Mouse (Mus musculus) erythroid progenitor cell, adult 5-6 weeks (primary cell): Measurements from ENCODE around the gene Sh3bp5. TPM values are rescaled to one million over a fixed set of nuclear protein-coding genes. Genes with fewer than 3 reads are reported as not detected.

Experiments used
- ATAC-seq: replicated peaks from 2 replicates; pipeline ENCODE4 v1.8.0; 2016; ENCODE audit warnings: moderate number of reproducible peaks, mild to moderate bottlenecking, moderate TSS enrichment, inconsistent platforms; ENCODE audit not compliant: poor library complexity, low FRiP score, severe bottlenecking
- total RNA-seq, 2 experiments: library from RNA; stranded (forward) in 1 of 2; stranded (reverse) in 1 of 2; fragments of 150-400 nt in 1 of 2; fragments of 186-747, 209-891 nt in 1 of 2; gene quantifications; 2 replicates each; pipeline versions ENCODE4 v1.2.3 to v1.2.4; 2015 to 2017; ENCODE audit warnings: low replicate concordance in 2 of 2

Gene Sh3bp5
- total RNA-seq, 2 experiments from 2014 or later: 3.9 to 9.6 TPM

GRCm38 (mm10) chr14:31396428-31396827 is 39.5 kb downstream of the Sh3bp5 start:
- no peak for ATAC-seq

- no peak for ATAC-seq
Observed at GRCm38 (mm10) chr14:31395629-31396199, 40.2 kb downstream of the Sh3bp5 start.

GRCm38 (mm10) chr14:31394822-31395532 is 40.9 kb downstream of the Sh3bp5 start:
- no peak for ATAC-seq

GRCm38 (mm10) chr14:31393936-31394630 is 41.8 kb downstream of the Sh3bp5 start:
- no peak for ATAC-seq

- no peak for ATAC-seq
Observed at GRCm38 (mm10) chr14:31393546-31393890, 42.4 kb downstream of the Sh3bp5 start.

DNA sequence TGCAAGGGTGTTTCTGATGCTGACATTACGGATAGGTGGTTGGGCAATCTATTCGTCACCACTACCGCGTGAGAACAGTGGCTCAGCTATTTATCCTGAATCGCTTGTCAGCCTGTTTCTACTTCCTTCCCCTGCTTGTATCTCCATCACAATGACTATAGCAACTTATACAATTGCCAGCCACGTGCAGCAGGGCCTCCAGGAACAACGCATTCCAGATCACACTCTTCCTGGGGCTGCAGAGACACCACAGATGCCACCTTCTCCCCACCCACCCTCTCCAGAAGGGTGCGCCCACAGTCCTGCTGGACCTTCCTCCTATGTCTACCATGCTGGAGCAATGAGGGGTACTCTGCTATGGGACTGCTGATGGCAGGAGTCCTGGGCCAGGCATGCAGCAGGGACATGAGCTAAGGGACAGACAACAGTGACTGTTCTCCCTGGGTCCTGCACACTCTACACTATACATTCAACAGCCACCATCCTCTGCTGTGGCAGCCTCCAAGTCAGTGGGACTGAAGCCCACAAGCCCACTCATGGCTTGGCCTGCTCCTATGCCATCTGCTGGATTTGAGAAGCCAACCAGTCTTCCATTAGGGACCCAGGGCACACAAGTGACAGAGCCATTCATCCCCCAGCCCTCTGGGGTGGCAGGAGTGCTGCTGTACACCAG is 42.9 kb downstream of the Sh3bp5 start:
- no peak for ATAC-seq

- no peak for ATAC-seq
Observed at GRCm38 (mm10) chr14:31392300-31392699, 43.6 kb downstream of the Sh3bp5 start.

- no peak for ATAC-seq
Observed at GRCm38 (mm10) chr14:31389421-31390147, 46.3 kb downstream of the Sh3bp5 start.

DNA sequence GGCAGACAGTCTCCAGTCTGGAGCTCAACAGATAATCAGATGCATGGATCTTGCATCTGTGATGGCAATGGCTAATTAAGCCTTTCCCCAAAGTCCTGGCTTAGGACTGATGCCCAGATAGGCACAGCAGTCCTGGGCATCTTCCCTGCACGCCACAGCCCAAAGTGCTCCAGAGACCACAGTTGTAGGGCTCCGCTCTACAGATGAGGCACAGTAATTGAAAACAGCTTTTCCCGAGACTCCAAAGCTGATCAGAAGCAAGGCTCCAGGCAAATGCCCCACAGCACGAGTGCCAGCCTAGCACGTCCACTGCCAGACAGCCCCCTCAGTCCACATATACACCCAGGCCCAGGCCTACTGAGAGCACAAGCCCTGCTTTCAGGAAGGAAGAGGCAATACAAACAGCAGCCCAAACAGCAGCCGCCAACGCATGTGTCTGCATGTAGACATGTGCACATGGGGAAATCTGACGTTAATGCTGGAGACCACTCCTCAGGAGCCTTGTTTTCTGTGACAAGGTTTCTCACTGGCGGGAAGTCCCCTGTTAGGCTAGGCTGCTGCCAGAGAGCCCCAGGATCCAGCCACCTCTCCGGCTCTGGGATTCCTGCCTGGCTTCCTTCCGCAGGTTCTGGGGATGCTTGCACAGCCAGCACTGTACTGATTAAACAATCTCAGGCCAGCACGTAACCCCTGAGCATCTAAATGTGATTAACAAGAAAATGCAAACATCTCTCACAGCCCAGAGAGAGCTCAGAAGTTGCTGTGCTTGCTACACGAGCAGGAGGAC is 47.6 kb downstream of the Sh3bp5 start:
- ATAC-seq: no peak

DNA sequence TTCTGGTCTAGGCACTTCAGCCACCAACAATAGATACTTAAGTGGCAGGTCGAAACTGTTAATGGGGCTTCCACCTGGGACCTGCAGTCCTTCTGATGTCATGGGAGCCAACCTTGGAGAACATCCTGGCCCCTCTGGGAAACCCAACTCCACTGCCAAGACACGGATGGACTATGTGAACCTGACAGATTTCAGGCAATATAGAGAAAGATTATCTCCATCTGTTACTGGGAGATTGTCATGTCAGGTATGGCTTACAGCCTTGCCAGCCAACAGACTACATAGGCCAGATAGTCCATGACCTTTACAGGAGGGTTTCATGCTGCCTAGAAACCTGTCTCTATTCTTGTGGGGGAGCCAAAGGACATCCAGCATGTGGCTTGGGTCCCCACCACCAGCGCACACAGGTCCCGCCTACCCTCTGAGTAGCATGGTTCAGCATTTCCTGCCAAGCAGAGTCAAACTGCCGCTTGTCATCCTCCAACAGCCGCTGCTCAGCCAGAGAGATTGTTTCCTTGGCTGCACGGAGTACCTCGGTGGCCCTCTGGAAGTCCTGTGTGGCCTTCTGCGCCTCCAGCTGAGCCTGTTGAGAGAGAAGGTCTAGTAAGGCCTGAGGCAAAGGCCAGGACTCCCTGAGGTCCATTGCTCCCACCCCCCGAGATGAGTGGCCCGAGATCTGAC is 48.4 kb downstream of the Sh3bp5 start:
- no peak for ATAC-seq

- no peak for ATAC-seq
Observed at GRCm38 (mm10) chr14:31385977-31386697, 49.7 kb downstream of the Sh3bp5 start.

DNA sequence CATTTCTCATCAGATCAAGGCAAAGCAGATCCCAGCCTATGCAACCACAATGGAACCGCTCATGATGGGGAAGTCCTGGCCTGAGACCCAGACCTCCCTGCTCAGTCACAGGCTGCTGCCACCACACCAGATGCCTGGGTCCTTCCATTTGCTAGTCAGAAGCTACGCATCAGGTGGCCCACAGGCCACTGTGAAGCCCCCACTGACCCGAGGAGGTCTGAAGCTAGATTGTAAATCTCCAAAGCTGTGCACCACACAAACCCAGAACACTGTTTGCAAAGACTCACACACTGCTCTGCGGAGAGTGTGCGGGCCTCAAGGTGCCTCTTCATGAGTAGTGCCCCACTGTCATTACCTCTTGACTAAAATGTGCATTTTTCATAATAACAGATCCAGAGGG is 50.5 kb downstream of the Sh3bp5 start:
- no peak for ATAC-seq

DNA sequence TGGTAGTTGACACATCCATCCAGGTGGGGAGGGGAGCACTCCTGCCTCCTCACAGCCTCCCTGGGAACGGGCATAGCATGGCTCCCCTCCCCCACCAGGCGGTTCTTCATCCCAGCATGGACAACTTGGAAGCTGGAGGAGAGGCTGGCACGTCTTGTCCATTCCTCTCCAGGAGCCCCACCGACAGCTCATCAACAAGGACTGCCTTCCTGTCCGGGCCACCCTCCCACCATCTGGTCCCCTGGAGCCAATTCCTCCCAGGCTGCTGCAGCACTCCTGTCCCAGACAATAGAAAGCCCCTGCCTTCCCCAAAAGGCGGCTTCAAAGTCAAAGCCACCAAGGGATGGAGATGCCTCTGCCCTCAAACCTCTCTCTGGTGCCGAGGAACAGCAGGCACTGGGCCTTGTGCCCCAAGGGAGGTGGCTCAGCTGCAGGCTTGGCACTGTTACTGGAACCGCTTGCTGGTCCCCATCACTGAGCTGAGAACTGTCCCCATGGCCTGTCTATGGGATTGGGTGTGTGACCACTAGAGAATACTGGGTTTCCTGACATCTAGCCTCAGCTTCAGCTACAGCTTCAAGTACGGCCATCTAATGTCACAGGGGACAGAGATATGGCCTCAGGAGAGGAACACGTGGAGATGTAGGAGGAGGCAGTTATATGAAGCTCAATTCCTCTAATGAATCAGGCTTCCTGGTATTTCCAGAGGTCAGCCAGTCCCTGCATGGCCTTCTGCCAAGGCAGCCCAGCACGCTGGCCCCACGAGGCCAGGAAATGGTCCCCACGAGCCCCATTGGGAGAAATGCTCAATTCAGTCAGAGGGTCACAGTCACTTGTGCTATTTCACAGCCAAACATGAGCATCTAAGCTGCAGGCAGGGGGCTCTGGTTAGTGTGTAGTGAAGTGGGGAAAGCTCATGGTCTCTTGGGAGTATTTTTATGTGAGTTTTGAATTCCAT is 51.2 kb downstream of the Sh3bp5 start:
- no peak for ATAC-seq

GRCm38 (mm10) chr14:31383470-31384050 is 52.3 kb downstream of the Sh3bp5 start:
- ATAC-seq: no peak

DNA sequence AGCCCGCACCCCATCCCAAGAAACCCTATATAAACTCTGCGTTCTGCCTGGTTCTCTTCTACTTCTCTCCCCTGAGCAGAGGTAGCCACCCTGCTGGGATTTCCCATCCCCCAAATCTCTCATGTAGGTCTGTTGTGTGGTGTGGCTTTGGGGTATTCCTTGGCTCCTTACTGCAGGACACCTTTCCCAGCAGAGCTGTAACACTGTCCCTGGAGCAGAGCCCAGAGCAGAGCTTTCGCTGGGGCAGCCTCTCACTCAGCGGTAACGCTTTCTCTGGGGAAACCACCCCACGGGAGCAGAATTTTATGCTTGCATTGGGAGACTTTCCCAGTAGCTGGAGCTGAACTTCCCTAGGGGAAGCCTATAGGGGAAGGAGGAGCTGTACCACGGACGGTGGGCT is 53.6 kb downstream of the Sh3bp5 start:
- ATAC-seq: no peak

- no peak for ATAC-seq
Observed at GRCm38 (mm10) chr14:31376331-31376730, 59.5 kb downstream of the Sh3bp5 start.

DNA sequence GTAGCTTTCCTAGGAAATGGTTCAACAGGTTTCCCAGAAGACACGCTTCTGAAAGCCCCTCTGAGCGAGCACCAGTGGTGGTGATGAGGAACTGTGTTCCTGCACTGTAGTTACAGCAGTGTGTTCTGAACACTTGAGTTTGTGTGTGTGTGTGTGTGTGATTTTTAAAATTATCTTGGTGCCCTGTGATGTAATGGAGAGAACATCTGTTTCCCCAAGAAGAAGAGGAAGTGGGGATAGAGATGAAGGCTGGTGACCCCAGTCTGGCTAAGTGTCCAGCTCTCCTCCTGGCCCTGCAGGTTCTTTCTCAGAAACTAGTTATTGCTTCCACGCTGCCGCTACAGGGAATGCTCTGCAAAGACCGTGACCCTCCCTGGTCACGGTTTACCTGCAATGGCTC is 61.5 kb downstream of the Sh3bp5 start:
- ATAC-seq: no peak
